Mouse (Mus musculus) c-Kit-positive CD71-positive TER-119-positive erythroid progenitor cells, embryonic 14.5 days (primary cell): ENCODE measurements around the gene Ikbkg.
A peak's percentile ranks its signal among the peaks of the same experiment; 100 is the strongest.
"Not testable (repeated sequence)": the region's sequence is repeated elsewhere in the genome, so short reads cannot be mapped to it uniquely, and the experiment has no call there.

Experiments
- DNase-seq: peaks from one replicate; pipeline ENCODE4 v3.0.0-alpha.2; 2013; ENCODE audit warnings: low spot score

Ikbkg gene

GRCm38 (mm10) chrX:74392535-74393443 is at the start of gene Ikbkg, which contains the start of gene Fam3a:
TSS of gene Ikbkg (plus strand) at chrX:74393290.
TSS of gene Fam3a (minus strand) at chrX:74393272.
- peak; percentile 79 for DNase-seq

DNA sequence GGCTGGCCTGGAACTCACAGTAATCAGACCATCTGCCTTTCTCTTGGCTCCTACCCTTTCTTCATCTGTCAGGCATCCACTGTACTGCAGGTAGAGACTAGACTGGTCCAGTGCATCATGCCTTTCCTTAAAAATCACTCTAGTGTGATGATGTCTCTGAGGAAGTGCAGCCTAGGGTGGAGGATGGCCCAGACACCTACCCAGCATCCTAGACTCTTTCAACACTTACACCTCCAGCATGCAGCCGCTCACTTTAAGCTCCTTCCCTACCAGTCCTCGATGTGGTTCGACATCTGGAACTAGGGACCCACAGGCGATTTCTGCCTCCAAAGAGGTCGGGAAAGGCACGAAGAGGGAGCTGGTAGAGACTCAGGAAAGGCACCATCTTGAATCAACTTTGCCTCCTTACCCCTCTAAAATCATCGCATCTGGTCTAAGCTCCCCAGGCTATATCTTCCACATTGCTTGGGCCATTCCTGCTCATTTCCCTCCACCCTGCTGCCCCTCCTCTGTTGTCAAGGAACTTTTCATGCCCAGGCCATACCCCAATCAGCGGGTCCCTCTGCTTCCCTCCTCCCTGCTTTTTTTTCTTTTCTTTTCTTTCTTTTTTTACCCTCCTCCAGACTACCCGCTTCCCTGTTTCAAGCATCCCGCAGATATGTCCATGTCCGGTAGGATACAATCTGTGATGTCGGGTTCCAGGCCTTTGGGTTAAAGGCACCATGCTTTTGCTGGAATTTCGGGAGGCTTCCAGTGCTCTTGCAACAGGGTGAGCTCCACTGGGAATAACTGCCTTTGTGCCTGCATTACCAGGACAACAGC is 40.2 kb upstream of the Ikbkg start:
- DNase-seq = no peak

GRCm38 (mm10) chrX:74353467-74353770 is 39.7 kb upstream of the Ikbkg start, which contains the start of gene Lage3:
TSS of gene Lage3 (minus strand) at chrX:74353618.
- peak; percentile 56 for DNase-seq

GRCm38 (mm10) chrX:74357069-74357468 is 36.0 kb upstream of the Ikbkg start:
- not testable (repeated sequence) for DNase-seq

DNA sequence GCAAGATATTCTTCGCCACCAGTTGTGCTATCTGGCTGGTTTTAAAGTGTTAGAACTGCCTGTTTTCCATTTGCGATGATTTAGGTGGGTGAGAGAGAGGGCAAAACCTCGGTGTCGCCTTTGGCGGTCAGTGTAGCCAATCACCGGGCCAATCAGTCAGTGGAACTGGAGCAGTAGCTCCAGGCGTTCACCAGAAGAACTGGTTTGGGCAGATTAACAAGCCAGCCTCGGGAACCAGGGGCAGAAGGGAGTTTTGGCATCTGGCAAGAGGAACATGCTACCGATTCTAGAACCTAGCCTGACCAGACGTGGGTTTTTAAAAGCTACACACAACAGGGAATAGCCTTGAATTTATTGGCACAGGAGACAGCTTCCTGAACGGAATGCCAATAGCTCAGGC is 33.9 kb upstream of the Ikbkg start:
- DNase-seq = no peak

DNA sequence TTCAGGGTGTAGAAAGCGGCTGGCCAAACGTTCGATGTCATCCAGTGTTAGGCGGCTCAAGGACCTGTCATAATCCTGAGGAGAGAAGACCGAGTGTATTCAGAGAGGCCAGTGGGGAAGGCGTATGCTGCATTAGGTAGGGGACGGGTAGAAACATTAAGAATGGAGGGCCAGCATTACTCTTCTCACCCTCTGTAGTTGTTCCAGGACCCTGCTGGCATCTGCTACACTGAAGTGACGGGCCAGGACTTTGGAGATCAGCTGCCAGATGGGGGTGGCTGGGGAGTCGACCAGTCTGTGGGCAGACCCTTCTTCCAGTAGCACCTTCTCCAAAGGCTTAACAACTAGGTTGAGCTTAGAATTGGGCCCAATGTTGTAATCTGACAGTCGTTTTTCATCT is 25.6 kb upstream of the Ikbkg start:
- no peak for DNase-seq

GRCm38 (mm10) chrX:74368209-74368909 is 24.7 kb upstream of the Ikbkg start:
- no peak for DNase-seq

DNA sequence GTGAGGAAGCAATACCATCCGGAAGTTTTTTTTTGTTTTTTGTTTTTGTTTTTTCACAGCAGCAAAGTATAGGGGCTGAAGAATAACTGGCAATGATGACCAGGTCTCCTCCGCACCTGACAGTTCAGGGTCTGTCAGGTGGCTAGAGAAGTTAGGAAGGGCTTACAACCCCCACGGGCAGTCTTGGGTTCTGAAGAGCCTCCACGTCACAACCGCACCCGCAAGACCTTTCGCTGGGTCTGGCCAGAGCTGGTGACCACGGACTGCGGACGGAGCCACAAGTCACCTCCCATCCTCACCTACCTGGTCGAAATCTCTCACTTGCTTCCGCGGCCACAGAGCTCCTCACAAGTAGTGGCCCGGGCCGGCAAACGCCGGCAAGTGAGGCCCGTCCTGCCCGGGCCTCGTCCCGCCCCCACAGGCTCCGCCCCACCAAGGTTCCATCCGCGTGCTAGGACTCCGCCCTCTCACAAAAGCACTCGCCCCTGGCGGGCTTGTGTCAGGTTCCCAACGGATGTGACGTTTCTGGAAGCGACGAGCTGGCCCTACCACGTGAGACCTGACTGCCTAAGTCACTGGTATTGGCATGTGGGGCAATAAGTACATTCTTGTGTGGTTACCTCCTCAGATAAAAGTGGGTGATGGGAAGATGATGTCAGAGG is 20.1 kb upstream of the Ikbkg start, which contains the start of the genes Ubl4a and Slc10a3:
Gene Ubl4a, minus strand, starts transcription at position 331 of the 662 bp plus-strand sequence.
Gene Slc10a3, minus strand, starts transcription at position 462 of the 662 bp plus-strand sequence.
- peak; percentile 79 for DNase-seq

DNA sequence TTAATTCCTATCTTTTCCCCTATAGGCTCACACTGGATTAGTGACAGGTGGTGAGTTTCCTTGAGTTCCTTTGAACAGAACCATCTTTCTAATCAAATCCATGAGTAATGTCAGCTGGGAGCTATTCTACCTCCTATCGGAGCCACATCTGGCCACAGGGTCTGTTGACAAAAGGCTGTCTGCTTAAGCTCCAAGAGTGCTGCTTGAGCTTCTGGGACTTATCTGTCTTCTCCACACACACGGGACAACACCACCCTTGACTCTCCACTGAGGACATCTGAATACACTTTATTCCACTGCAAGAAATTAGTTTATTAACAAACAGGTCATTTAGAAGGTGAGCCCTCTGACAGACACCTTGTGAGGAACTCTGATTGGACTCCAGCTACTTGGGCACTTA is 8.6 kb upstream of the Ikbkg start:
- peak; percentile 42 for DNase-seq

DNA sequence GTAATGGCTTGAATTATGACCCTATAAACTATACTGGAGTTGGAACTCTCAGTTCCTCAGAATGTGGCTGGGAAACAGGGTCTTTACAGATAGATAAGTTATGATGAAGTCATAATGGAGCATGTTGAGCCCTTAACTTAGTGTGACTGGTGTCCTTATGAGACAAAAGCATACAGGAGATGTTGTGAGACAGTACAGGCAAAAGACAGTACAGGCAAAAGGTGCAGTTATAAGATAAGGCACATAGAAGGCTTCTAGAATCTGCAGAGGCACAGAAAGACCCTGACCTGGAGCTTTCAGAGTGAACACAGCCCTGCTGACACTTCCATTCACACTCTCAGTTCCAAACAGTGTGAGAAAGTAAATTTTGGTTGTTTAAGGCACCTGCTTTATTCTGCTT is 4.9 kb upstream of the Ikbkg start:
- peak; percentile 27 for DNase-seq

DNA sequence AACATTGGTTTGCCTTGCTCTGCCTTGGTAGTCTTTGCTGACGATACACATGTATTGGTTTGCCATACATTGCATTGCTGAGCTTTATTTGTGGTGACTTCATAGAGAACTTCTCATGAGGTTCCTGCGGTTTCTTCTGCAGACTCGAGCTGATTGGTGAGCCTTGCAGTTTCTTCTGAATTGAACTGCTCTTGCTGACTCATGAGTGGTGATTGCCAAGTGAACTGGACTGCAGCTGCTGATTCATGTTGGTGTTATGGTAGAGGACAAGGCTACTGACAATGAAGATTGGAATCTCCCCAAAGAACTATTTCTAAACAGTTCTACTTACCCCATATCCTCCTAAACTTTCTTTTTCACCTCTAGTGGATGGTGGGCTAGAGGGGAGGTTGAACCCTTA is 7.0 kb downstream of the Ikbkg start:
- DNase-seq = no peak

DNA sequence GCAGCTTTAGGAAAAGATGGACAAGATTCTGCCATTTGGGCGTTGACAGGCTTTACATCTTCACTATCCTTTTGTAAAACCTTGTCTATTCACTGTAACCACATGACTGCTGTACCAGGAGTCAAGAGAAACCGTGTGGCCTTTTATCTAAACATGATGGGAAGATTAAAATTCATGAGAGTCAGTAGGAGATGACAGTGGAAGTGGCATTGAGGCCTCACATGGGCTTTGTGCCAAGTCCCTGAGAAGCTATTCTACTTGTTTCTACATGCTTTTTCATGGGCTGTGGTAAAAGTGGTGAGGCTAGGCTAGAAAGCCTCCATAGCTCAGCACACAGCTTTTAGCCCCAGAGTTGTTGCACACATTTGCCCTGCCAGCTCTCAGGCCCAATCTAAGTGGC is 15.2 kb downstream of the Ikbkg start:
- DNase-seq = no peak

- DNase-seq = peak; percentile 67
Measured at GRCm38 (mm10) chrX:74413377-74413776, 20.3 kb downstream of the Ikbkg start.

GRCm38 (mm10) chrX:74424443-74424842 is 31.4 kb downstream of the Ikbkg start:
- DNase-seq = no peak

DNA sequence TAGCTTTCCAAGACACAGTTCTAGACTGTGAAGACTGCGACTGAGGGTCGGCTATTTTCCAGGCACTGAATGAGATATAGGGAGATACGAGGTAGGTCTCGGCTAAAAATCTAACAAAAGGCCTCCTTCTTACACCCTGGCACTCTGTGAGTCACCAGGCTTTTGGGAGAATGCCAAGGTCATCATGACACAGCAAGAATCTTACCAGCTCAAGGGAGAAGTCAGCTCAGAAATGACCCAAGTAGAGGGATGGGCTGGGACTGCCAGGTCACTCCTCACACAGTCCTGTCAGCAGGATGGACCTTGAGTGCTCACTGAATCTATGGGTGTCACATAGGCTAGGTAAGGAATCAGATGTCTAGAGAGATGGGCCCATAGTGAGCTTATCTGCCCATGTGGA is 32.1 kb downstream of the Ikbkg start:
- DNase-seq = peak; percentile 85

DNA sequence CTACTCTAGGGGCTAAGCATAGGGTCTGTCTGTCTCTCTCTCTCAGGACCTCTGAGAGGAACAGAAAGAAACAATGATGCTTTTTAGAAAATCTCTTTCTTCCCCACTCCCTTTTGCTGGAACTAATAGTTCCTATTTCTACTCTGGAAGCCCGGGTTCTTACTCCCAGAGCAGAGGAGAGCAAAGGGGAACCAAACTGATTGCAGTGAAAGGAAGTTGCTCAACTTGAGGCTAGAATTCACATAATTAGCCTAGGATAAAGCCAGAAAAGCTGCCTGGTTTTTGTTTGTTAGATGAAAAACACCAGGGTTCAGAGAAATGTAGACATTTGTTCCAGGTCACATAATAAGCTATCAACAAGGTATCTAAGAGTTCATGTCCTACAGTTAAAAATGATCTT is 33.2 kb downstream of the Ikbkg start:
- no peak for DNase-seq

DNA sequence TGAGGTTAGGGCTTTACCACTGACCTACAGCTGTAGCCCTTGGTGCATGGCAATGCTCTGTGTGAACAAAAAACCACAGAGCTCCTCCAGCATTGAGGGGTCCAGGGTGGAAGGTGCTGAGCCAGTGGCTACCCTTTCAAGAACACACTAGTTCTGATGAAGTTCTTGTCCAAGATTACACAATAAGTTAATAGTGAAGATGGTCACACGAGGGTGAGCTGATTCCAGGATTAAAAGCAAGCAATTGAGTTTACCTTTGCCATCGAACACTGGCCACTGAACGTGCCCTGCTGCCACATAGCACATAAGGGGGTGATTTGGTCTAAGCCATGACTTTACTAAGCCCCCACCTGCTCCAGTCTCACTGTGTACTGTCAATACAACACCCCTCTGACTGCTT is 34.0 kb downstream of the Ikbkg start:
- DNase-seq = no peak

DNA sequence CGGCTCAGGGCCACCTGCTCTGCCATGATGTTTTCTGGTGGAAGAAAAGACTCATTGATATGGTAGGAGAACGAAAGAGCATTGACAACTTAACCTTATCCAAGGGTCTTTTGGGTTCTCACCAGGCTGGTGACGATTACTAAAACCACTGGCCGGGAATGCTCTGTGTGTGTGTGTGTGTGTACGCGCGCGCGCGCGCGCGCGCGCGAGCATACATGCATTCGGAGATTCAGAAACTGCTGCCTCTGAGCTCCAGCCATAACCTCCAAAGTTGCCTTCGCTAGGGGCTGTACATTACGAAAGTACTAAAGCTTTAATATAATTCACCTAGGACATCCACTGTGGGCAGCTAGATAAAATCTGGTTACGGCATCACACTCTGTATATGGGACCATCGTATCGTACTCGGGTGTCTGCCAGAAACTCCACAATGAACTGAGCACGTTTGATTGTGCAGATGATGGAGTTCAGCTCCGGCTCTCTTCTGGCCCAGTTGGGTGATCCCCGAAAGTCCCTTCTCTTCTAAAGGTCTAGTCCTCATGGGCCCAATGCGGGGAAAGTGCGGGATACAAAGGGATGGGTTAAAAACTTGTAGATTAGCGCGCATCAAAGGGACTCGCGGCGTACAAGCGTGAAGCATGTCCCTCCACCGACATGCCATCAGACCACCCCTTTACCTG is 35.2 kb downstream of the Ikbkg start:
- no peak for DNase-seq

DNA sequence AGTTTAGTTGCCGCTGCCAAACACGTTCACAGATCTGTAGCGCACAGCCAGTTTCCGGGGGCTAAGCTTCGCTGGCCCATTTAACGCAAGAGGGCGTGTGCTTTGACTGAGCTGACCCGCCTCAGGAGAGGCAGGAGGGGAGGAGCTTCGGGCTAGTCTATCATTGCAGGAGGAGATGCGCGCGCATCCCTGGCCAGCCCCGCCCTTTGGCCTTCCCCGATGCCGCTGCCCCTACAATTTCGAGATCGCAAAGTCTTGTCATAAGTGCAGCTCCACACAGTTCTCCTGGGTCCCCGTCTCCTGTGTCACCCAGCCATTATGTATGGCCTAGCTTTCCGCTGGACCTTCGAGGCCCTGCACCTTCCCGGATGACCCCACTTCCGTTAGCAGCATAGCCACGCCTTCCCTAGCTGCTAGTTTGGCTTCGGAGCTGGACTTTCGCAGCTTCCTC is 35.8 kb downstream of the Ikbkg start, which contains the start of gene G6pdx:
Gene G6pdx, minus strand, starts transcription at position 369 of the 451 bp plus-strand sequence.
- peak; percentile 85 for DNase-seq

DNA sequence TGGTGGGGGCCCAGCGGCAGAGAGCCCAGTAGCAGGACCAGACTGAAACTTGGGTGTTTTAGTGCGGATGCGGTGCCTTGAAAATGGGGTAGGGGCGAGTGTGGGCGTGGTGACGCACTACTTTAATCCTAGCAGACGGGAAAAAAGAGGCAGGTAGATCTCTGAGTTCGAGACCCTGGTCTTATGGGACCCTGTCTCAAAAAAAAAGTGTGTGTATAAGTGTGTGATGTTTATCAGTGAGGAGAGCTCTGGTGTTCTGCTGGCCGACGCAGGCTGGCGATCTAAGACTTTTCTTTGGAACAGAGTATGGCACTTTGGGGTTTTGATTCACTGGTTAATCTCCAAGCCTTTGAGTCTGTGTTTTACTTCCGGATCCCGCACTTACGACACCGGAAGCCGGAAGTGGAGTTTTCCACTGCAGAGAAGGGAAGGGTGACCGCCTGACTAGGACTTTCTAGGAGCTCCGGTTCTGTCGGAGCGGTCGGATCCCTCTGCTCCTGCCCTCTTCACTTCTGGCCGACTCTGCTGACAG is 36.3 kb downstream of the Ikbkg start:
- DNase-seq = peak; percentile 77
